ENCODE assay signal across 8 mouse cellular contexts in genomic region chr11:70969821-70970559, GRCm38 (mm10). TPM values are rescaled to one million over a fixed set of nuclear protein-coding genes. Genes with fewer than 3 reads are reported as not detected.
DNase-seq lines count a peak whose midpoint lies in the region; ATAC-seq lines count a peak whose summit lies in the region.

TSS of gene Nup88 (minus strand) at chr11:70969973.
TSS of gene Rpain (plus strand) at chr11:70970213.

- H3K27ac ChIP-seq in heart, embryonic 14.5 days (replicated peaks in 1 of 2; ENCODE audit: control insufficient read depth in 1 of 2, insufficient read depth in 1 of 2, low read depth in 2 of 2, low read length in 2 of 2): peak within 1 kb of the TSS; percentile 83 to 92
- H3K27ac ChIP-seq in liver, embryonic 13.5 days: peak within 1 kb of the TSS; percentile 99
- H3K27ac ChIP-seq in stomach, embryonic 16.5 days (ENCODE audit: low read length): peak within 1 kb of the TSS; percentile 91

- no peaks in the 10 kb centered on the region for H3K9me3 ChIP-seq in heart, embryonic 14.5 days (ENCODE audit: control insufficient read depth, low read length)
- H3K9me3 ChIP-seq in liver, embryonic 13.5 days (replicated peaks): no peaks in the 10 kb centered on the region
- no peaks in the 10 kb centered on the region for H3K9me3 ChIP-seq in stomach, embryonic 16.5 days (replicated peaks; ENCODE audit: control insufficient read depth, low read length)

- under 1% methylated on average over 42 of the region's 43 CpGs for WGBS in heart, embryonic 14.5 days
- WGBS in liver, embryonic 13.5 days (ENCODE audit: insufficient replicate concordance): under 1% methylated on average over 43 of the region's 43 CpGs
- WGBS in stomach, embryonic 16.5 days: under 1% methylated on average over 43 of the region's 43 CpGs

- peak; percentile 96 for ATAC-seq in CD4-positive, CD25-positive, alpha-beta regulatory T cell, adult 4 months
- ATAC-seq in heart, embryonic 14.5 days (ENCODE audit: insufficient number of reproducible peaks, insufficient read depth, low FRiP score, low read depth): peak; percentile 95
- ATAC-seq in liver, embryonic 13.5 days (ENCODE audit: low read depth): peak; percentile 92
- peak; percentile 98 for ATAC-seq in stomach, embryonic 16.5 days (ENCODE audit: insufficient read depth, low FRiP score)

- H3K4me3 ChIP-seq in heart, embryonic 14.5 days (ENCODE audit: control insufficient read depth in 1 of 2, insufficient read depth in 1 of 2, low read depth in 1 of 2, low read length in 2 of 2): peak within 1 kb of the TSS; percentile 78 to 88
- peak within 1 kb of the TSS; percentile 84 for H3K4me3 ChIP-seq in liver, embryonic 13.5 days (replicated peaks)
- peak within 1 kb of the TSS; percentile 73 for H3K4me3 ChIP-seq in stomach, embryonic 16.5 days (replicated peaks; ENCODE audit: low read length)

- H3K9ac ChIP-seq in heart, embryonic 14.5 days (ENCODE audit: low read length): peak within 1 kb of the TSS; percentile 97
- peak within 1 kb of the TSS; percentile 89 for H3K9ac ChIP-seq in liver, embryonic 13.5 days
- peak within 1 kb of the TSS; percentile 84 for H3K9ac ChIP-seq in stomach, embryonic 16.5 days (ENCODE audit: low read length)

- DNase-seq in c-Kit-negative CD71-positive TER-119-positive erythroid progenitor cells, embryonic 14.5 days (ENCODE audit: low read depth, low spot score): peak; percentile 95
- DNase-seq in fibroblast of lung, adult 2 months (ENCODE audit: low read depth): peak; percentile 97
- DNase-seq in kidney, postnatal 14 days: peak; percentile 96
- DNase-seq in liver, embryonic 13.5 days: peak; percentile 90
- DNase-seq in neural tube, embryonic 10.5 days (ENCODE audit: extremely low spot score, low spot score): peak; percentile 90

- H3K36me3 ChIP-seq in heart, embryonic 14.5 days (ENCODE audit: control insufficient read depth, insufficient read depth, low read length): peaks cover 53% of the 10 kb centered on the region
- H3K36me3 ChIP-seq in liver, embryonic 13.5 days: peaks cover 57% of the 10 kb centered on the region
- H3K36me3 ChIP-seq in stomach, embryonic 16.5 days (ENCODE audit: control insufficient read depth, insufficient read depth, low read length): peaks cover 10% of the 10 kb centered on the region

- H3K27me3 ChIP-seq in heart, embryonic 14.5 days (ENCODE audit: control insufficient read depth, insufficient read depth, low read length): no peaks in the 10 kb centered on the region
- H3K27me3 ChIP-seq in liver, embryonic 13.5 days: no peaks in the 10 kb centered on the region
- H3K27me3 ChIP-seq in stomach, embryonic 16.5 days (ENCODE audit: control insufficient read depth, insufficient read depth, low read length): no peaks in the 10 kb centered on the region

- peaks cover 7 to 18% of the 10 kb centered on the region in 2 experiments for H3K4me1 ChIP-seq in heart, embryonic 14.5 days (ENCODE audit: control insufficient read depth in 2 of 2, insufficient read depth in 2 of 2, low read length in 2 of 2)
- peaks cover 57% of the 10 kb centered on the region for H3K4me1 ChIP-seq in liver, embryonic 13.5 days (replicated peaks)
- peaks cover 16% of the 10 kb centered on the region for H3K4me1 ChIP-seq in stomach, embryonic 16.5 days (ENCODE audit: control insufficient read depth, insufficient read depth, low read length)

- H3K4me2 ChIP-seq in heart, embryonic 14.5 days (ENCODE audit: low read length): peak within 1 kb of the TSS; percentile 90
- H3K4me2 ChIP-seq in liver, embryonic 13.5 days: peak within 1 kb of the TSS; percentile 87
- H3K4me2 ChIP-seq in stomach, embryonic 16.5 days (ENCODE audit: low read depth, low read length): peak within 1 kb of the TSS; percentile 95

RNA-seq across cellular contexts. Expression of gene Nup88, which starts in this region (rescaled TPM):
- polyA plus RNA-seq in CD4-positive, CD25-positive, alpha-beta regulatory T cell, adult 4 months (2017; shearing (Covaris generic)): 10 to 100 TPM; 71.4 to 92.7 TPM
- polyA plus RNA-seq in heart, embryonic 14.5 days (2014; fragmentation: Nextera tagmentation; extraction: Ambion mirVana): 112 and 121 TPM in 2 replicates
- polyA plus RNA-seq in liver, embryonic 13.5 days (2015; fragmentation: Nextera tagmentation; extraction: Ambion mirVana): 67.4 and 78.9 TPM in 2 replicates
- 107 and 116 TPM in 2 replicates for polyA plus RNA-seq in stomach, embryonic 16.5 days (2015; fragmentation: Nextera tagmentation; extraction: Ambion mirVana)

RNA-seq across cellular contexts. Expression of gene Rpain, which starts in this region (rescaled TPM):
- 10 to 100 TPM; 70.1 to 90.2 TPM for polyA plus RNA-seq in CD4-positive, CD25-positive, alpha-beta regulatory T cell, adult 4 months (2017; shearing (Covaris generic))
- 53.6 and 63.1 TPM in 2 replicates for polyA plus RNA-seq in heart, embryonic 14.5 days (2014; fragmentation: Nextera tagmentation; extraction: Ambion mirVana)
- 95.3 and 97.0 TPM in 2 replicates for polyA plus RNA-seq in liver, embryonic 13.5 days (2015; fragmentation: Nextera tagmentation; extraction: Ambion mirVana)
- polyA plus RNA-seq in stomach, embryonic 16.5 days (2015; fragmentation: Nextera tagmentation; extraction: Ambion mirVana): 66.1 and 72.2 TPM in 2 replicates

Comparison
In these comparisons a context has a peak if more than half of its experiments do, and no peak if none do; other contexts are left out.
1. Peak in every context shown above with its lines: DNase-seq, ATAC-seq, H3K4me3 ChIP-seq and H3K27ac ChIP-seq.